Mouse (Mus musculus) E14TG2a.4 (cell line): ENCODE measurements around the gene Map1b.

ENCODE experiments used
- CTCF ChIP-seq: conservative IDR thresholded peaks from 2 replicates; pipeline ENCODE4 v1.5.1; 2014; ENCODE audit warnings: low read length
- POU5F1 ChIP-seq: IDR thresholded peaks from 2 replicates; pipeline ENCODE4 v1.6.1; 2014; ENCODE audit warnings: low read length, borderline replicate concordance

DNA sequence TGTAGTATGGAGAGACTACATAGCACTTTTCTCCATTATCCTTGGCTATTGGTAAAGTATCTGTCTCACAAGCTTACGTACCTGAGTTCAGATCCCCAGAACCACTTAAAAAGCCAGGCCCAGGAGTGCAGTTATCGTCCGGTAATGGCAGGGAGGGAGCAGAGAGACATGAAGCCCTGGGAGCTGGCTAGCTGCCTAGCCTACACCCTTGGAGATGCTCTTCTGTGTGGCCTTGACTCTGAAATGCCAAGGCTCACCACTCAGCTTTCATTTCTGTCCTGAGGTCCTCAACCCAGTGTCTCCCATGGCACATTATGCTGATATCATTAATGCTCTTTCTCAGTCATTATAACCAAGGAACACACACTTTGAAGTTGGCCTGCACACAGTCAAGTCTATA is 104.6 kb downstream of the Map1b start:
- TF ChIP-seq CTCF (no peak), POU5F1 (no peak)
